Mouse (Mus musculus): Measurements from ENCODE around the gene Tsen54. TPM values are rescaled to one million over a fixed set of nuclear protein-coding genes. Genes with fewer than 3 reads are reported as not detected.

Gene Tsen54
- total and polyA plus RNA-seq, 2 experiments from 2014 or later: 18.0 to 22.5 TPM

- Histone ChIP-seq H3K4me3 (ENCODE audit: low read length) (peak within 1 kb of the TSS; percentile 88), H3K36me3 (ENCODE audit: insufficient read depth, low read length) (no peaks in the 10 kb centered on the region), H3K9me3 (ENCODE audit: low read length) (no peaks in the 10 kb centered on the region), H3K4me2 (ENCODE audit: low read depth, low read length) (peak within 1 kb of the TSS; percentile 95), H3K27ac (peak within 1 kb of the TSS; percentile 43; the same call in 1 of the 2 replicates), H3K4me1 (ENCODE audit: insufficient read depth, low read length) (peaks cover 20% of the 10 kb centered on the region), H3K9ac (replicated peaks; ENCODE audit: low read length) (peak within 1 kb of the TSS; percentile 72), H3K27me3 (ENCODE audit: insufficient read depth, low read length) (no peaks in the 10 kb centered on the region)
- under 1% methylated on average over 44 of the region's 44 CpGs for WGBS
- peak; percentile 92 for ATAC-seq
- peak; percentile 95 for DNase-seq (ENCODE audit: low spot score)
- TF ChIP-seq CTCF (IDR thresholded peaks at IDR 0.05; ENCODE audit: low read depth): peak; percentile 99
These were observed 822 bp upstream of the Tsen54 start, which contains the start of gene Caskin2 for GRCm38 (mm10) chr11:115813507-115814296. Gene Caskin2, minus strand, starts transcription at chr11:115813639.

- peaks cover 11% of the 10 kb centered on the region for H3K4me1 ChIP-seq (ENCODE audit: insufficient read depth, low read length)
- no peak for DNase-seq (ENCODE audit: low spot score)
- no peak overlapping the region for H3K27ac ChIP-seq
- H3K36me3 ChIP-seq (ENCODE audit: insufficient read depth, low read length): peaks cover 7% of the 10 kb centered on the region
- 87% methylated on average over 5 of the region's 5 CpGs for WGBS
- H3K9ac ChIP-seq (replicated peaks; ENCODE audit: low read length): no peak overlapping the region
- ATAC-seq: no peak
- no peak overlapping the region for H3K4me2 ChIP-seq (ENCODE audit: low read depth, low read length)
- no peaks in the 10 kb centered on the region for H3K27me3 ChIP-seq (ENCODE audit: insufficient read depth, low read length)
- H3K4me3 ChIP-seq (ENCODE audit: low read length): no peak overlapping the region
- peak; percentile 23 for TF ChIP-seq CTCF (IDR thresholded peaks at IDR 0.05; ENCODE audit: low read depth)
- H3K9me3 ChIP-seq (ENCODE audit: low read length): no peaks in the 10 kb centered on the region
These were observed 2.8 kb downstream of the Tsen54 start for GRCm38 (mm10) chr11:115817331-115817730.

- no peak for TF ChIP-seq CTCF (IDR thresholded peaks at IDR 0.05; ENCODE audit: low read depth)
- H3K27ac ChIP-seq: no peak overlapping the region
- DNase-seq (ENCODE audit: low spot score) (no peak), ATAC-seq (no peak)
- H3K9me3 ChIP-seq (ENCODE audit: low read length): no peaks in the 10 kb centered on the region
- H3K9ac ChIP-seq (replicated peaks; ENCODE audit: low read length): no peak overlapping the region
- H3K36me3 ChIP-seq (ENCODE audit: insufficient read depth, low read length): peaks cover 7% of the 10 kb centered on the region
- WGBS: 90% methylated on average over 16 of the region's 16 CpGs
- no peak overlapping the region for H3K4me2 ChIP-seq (ENCODE audit: low read depth, low read length)
- peaks cover 9% of the 10 kb centered on the region for H3K27me3 ChIP-seq (ENCODE audit: insufficient read depth, low read length)
- no peak overlapping the region for H3K4me3 ChIP-seq (ENCODE audit: low read length)
- H3K4me1 ChIP-seq (ENCODE audit: insufficient read depth, low read length): peaks cover 12% of the 10 kb centered on the region
These were observed 5.5 kb downstream of the Tsen54 start for GRCm38 (mm10) chr11:115819915-115820623.

GRCm38 (mm10) chr11:115821001-115821400 lies 6.5 kb downstream of the Tsen54 start:
- Histone ChIP-seq H3K9ac (replicated peaks; ENCODE audit: low read length) (no peak overlapping the region), H3K36me3 (ENCODE audit: insufficient read depth, low read length) (peaks cover 7% of the 10 kb centered on the region)

GRCm38 (mm10) chr11:115823774-115824740 lies 9.5 kb downstream of the Tsen54 start, which contains the start of gene Llgl2:
Gene Llgl2, plus strand, starts transcription at chr11:115824049.
- TF ChIP-seq CTCF (IDR thresholded peaks at IDR 0.05; ENCODE audit: low read depth): no peak
- peak within 1 kb of the TSS; percentile 47 for H3K9ac ChIP-seq (replicated peaks; ENCODE audit: low read length)
- peak; percentile 76 for DNase-seq (ENCODE audit: low spot score)
- 0 out of 2 replicates have a peak, but pooled peaks cover 4% of the 10 kb centered on the region for H3K4me1 ChIP-seq (ENCODE audit: insufficient read depth, low read length)
- WGBS: under 1% methylated on average over 80 of the region's 87 CpGs
- H3K4me3 ChIP-seq (ENCODE audit: low read length): peak within 1 kb of the TSS; percentile 56
- H3K27ac ChIP-seq: no peak within 1 kb of the TSS
- peak; percentile 78 for ATAC-seq
- H3K9me3 ChIP-seq (ENCODE audit: low read length): no peaks in the 10 kb centered on the region
- peaks cover 16% of the 10 kb centered on the region for H3K27me3 ChIP-seq (ENCODE audit: insufficient read depth, low read length)
- H3K4me2 ChIP-seq (ENCODE audit: low read depth, low read length): peak within 1 kb of the TSS; percentile 92
- H3K36me3 ChIP-seq (ENCODE audit: insufficient read depth, low read length): peaks cover 7% of the 10 kb centered on the region

More at GRCm38 (mm10) chr11:115821001-115821400, 6.5 kb downstream of the Tsen54 start:
- H3K27me3 ChIP-seq (ENCODE audit: insufficient read depth, low read length): peaks cover 14% of the 10 kb centered on the region
- no peaks in the 10 kb centered on the region for H3K9me3 ChIP-seq (ENCODE audit: low read length)
- no peak overlapping the region for H3K27ac ChIP-seq
- no peak overlapping the region for H3K4me3 ChIP-seq (ENCODE audit: low read length)
- H3K4me2 ChIP-seq (ENCODE audit: low read depth, low read length): no peak overlapping the region
- TF ChIP-seq CTCF (IDR thresholded peaks at IDR 0.05; ENCODE audit: low read depth): no peak
- ATAC-seq (no peak), DNase-seq (ENCODE audit: low spot score) (no peak)
- peaks cover 4% of the 10 kb centered on the region; the same call in 1 of the 2 replicates for H3K4me1 ChIP-seq (ENCODE audit: insufficient read depth, low read length)
- 82% methylated on average over 4 of the region's 4 CpGs for WGBS

- ATAC-seq (no peak), DNase-seq (ENCODE audit: low spot score) (no peak)
- 18% methylated on average over 11 of the region's 11 CpGs for WGBS
- peaks cover 7% of the 10 kb centered on the region for H3K36me3 ChIP-seq (ENCODE audit: insufficient read depth, low read length)
- H3K27ac ChIP-seq: no peak overlapping the region
- H3K27me3 ChIP-seq (ENCODE audit: insufficient read depth, low read length): peaks cover 16% of the 10 kb centered on the region
- H3K9me3 ChIP-seq (ENCODE audit: low read length): no peaks in the 10 kb centered on the region
- TF ChIP-seq CTCF (IDR thresholded peaks at IDR 0.05; ENCODE audit: low read depth): no peak
- H3K4me3 ChIP-seq (ENCODE audit: low read length): peak overlapping the region; percentile 56; the same call in 1 of the 2 replicates
- H3K4me1 ChIP-seq (ENCODE audit: insufficient read depth, low read length): 0 out of 2 replicates have a peak, but pooled peaks cover 4% of the 10 kb centered on the region
- no peak overlapping the region for H3K9ac ChIP-seq (replicated peaks; ENCODE audit: low read length)
- peak overlapping the region; percentile 92; the same call in 1 of the 2 replicates for H3K4me2 ChIP-seq (ENCODE audit: low read depth, low read length)
These were observed 10.3 kb downstream of the Tsen54 start for GRCm38 (mm10) chr11:115824813-115825212.

All from hindbrain, postnatal 0 days (tissue).